Mouse (Mus musculus): ENCODE measurements at regions not wholly inside any gene's neighbourhood (a gene's known extent, or its start where the extent isn't known, plus 50 kb on each side); places are given as distances from the start of the nearest gene placed in this dataset.

GRCm38 (mm10) chr3:54103098-54103497 lies 52.7 kb upstream of the Trpc4 start:
- H3K4me2 ChIP-seq (replicated peaks) = no peak overlapping the region
- H3K36me3 ChIP-seq = no peaks in the 10 kb centered on the region
- ATAC-seq (ENCODE audit: insufficient number of reproducible peaks, low FRiP score, low TSS enrichment, low read depth) = no peak
- H3K27me3 ChIP-seq = no peaks in the 10 kb centered on the region
- H3K4me3 ChIP-seq (replicated peaks) = no peak overlapping the region
- WGBS = 89% methylated on average over 8 of the region's 16 CpGs
- no peaks in the 10 kb centered on the region for H3K9me3 ChIP-seq (replicated peaks)
- no peaks in the 10 kb centered on the region for H3K4me1 ChIP-seq
- H3K9ac ChIP-seq = no peak overlapping the region
- H3K27ac ChIP-seq (replicated peaks) = no peak overlapping the region

- Histone ChIP-seq H3K4me1 (no peaks in the 10 kb centered on the region), H3K27ac (replicated peaks) (no peak overlapping the region), H3K9ac (no peak overlapping the region), H3K36me3 (no peaks in the 10 kb centered on the region), H3K27me3 (no peaks in the 10 kb centered on the region), H3K4me3 (replicated peaks) (no peak overlapping the region), H3K4me2 (replicated peaks) (no peak overlapping the region), H3K9me3 (replicated peaks) (no peaks in the 10 kb centered on the region)
- 58% methylated on average over 6 of the region's 6 CpGs for WGBS
- ATAC-seq (ENCODE audit: insufficient number of reproducible peaks, low FRiP score, low TSS enrichment, low read depth) = no peak
Measured at GRCm38 (mm10) chr3:54083634-54084033, 72.2 kb upstream of the Trpc4 start.

- WGBS = 66% methylated on average over 5 of the region's 5 CpGs
- no peak for ATAC-seq (ENCODE audit: insufficient number of reproducible peaks, low FRiP score, low TSS enrichment, low read depth)
Measured at GRCm38 (mm10) chr3:54076461-54076860, 79.4 kb upstream of the Trpc4 start.

GRCm38 (mm10) chr3:54060653-54061052 lies 95.2 kb upstream of the Trpc4 start:
- Histone ChIP-seq H3K36me3 (no peaks in the 10 kb centered on the region), H3K27ac (replicated peaks) (no peak overlapping the region), H3K9me3 (replicated peaks) (no peaks in the 10 kb centered on the region), H3K4me1 (no peaks in the 10 kb centered on the region), H3K9ac (no peak overlapping the region), H3K4me3 (replicated peaks) (no peak overlapping the region), H3K27me3 (no peaks in the 10 kb centered on the region), H3K4me2 (replicated peaks) (no peak overlapping the region)
- ATAC-seq (ENCODE audit: insufficient number of reproducible peaks, low FRiP score, low TSS enrichment, low read depth) = no peak
- WGBS = 43% methylated on average over 1 of the region's 1 CpGs

More at GRCm38 (mm10) chr3:54076461-54076860, 79.4 kb upstream of the Trpc4 start:
- no peak overlapping the region for H3K4me3 ChIP-seq (replicated peaks)
- H3K27ac ChIP-seq (replicated peaks) = no peak overlapping the region
- no peaks in the 10 kb centered on the region for H3K36me3 ChIP-seq
- H3K4me1 ChIP-seq = no peaks in the 10 kb centered on the region
- H3K9me3 ChIP-seq (replicated peaks) = no peaks in the 10 kb centered on the region
- no peak overlapping the region for H3K9ac ChIP-seq
- no peaks in the 10 kb centered on the region for H3K27me3 ChIP-seq
- no peak overlapping the region for H3K4me2 ChIP-seq (replicated peaks)

GRCm38 (mm10) chr3:54054376-54054775 lies 101.5 kb upstream of the Trpc4 start:
- H3K9ac ChIP-seq = no peak overlapping the region

GRCm38 (mm10) chr3:54049370-54049769 lies 106.5 kb upstream of the Trpc4 start:
- Histone ChIP-seq H3K9me3 (replicated peaks) (no peaks in the 10 kb centered on the region), H3K27ac (replicated peaks) (no peak overlapping the region), H3K4me3 (replicated peaks) (no peak overlapping the region), H3K27me3 (no peaks in the 10 kb centered on the region), H3K9ac (no peak overlapping the region), H3K36me3 (no peaks in the 10 kb centered on the region), H3K4me1 (no peaks in the 10 kb centered on the region), H3K4me2 (replicated peaks) (no peak overlapping the region)
- ATAC-seq (ENCODE audit: insufficient number of reproducible peaks, low FRiP score, low TSS enrichment, low read depth) = no peak
- 45% methylated on average over 2 of the region's 2 CpGs for WGBS

More at GRCm38 (mm10) chr3:54054376-54054775, 101.5 kb upstream of the Trpc4 start:
- H3K4me2 ChIP-seq (replicated peaks) = no peak overlapping the region
- no peaks in the 10 kb centered on the region for H3K4me1 ChIP-seq
- H3K27ac ChIP-seq (replicated peaks) = no peak overlapping the region
- no peaks in the 10 kb centered on the region for H3K9me3 ChIP-seq (replicated peaks)
- no peak overlapping the region for H3K4me3 ChIP-seq (replicated peaks)
- no peak for ATAC-seq (ENCODE audit: insufficient number of reproducible peaks, low FRiP score, low TSS enrichment, low read depth)
- H3K27me3 ChIP-seq = no peaks in the 10 kb centered on the region
- H3K36me3 ChIP-seq = no peaks in the 10 kb centered on the region
- WGBS = 79% methylated on average over 7 of the region's 7 CpGs

- no peak overlapping the region for H3K4me3 ChIP-seq (replicated peaks)
- H3K9ac ChIP-seq = no peak overlapping the region
- no peak for ATAC-seq (ENCODE audit: insufficient number of reproducible peaks, low FRiP score, low TSS enrichment, low read depth)
- H3K4me2 ChIP-seq (replicated peaks) = no peak overlapping the region
- no peaks in the 10 kb centered on the region for H3K27me3 ChIP-seq
- 69% methylated on average over 3 of the region's 3 CpGs for WGBS
- no peaks in the 10 kb centered on the region for H3K4me1 ChIP-seq
- H3K9me3 ChIP-seq (replicated peaks) = no peaks in the 10 kb centered on the region
- H3K27ac ChIP-seq (replicated peaks) = no peak overlapping the region
- no peaks in the 10 kb centered on the region for H3K36me3 ChIP-seq
Measured at GRCm38 (mm10) chr3:54048091-54048670, 107.7 kb upstream of the Trpc4 start.

GRCm38 (mm10) chr3:54027365-54027764 lies 128.5 kb upstream of the Trpc4 start:
- H3K36me3 ChIP-seq = no peaks in the 10 kb centered on the region
- WGBS = 63% methylated on average over 4 of the region's 4 CpGs
- H3K4me3 ChIP-seq (replicated peaks) = no peak overlapping the region
- H3K27me3 ChIP-seq = no peaks in the 10 kb centered on the region
- H3K9me3 ChIP-seq (replicated peaks) = no peaks in the 10 kb centered on the region
- ATAC-seq (ENCODE audit: insufficient number of reproducible peaks, low FRiP score, low TSS enrichment, low read depth) = no peak
- H3K27ac ChIP-seq (replicated peaks) = no peak overlapping the region
- no peak overlapping the region for H3K9ac ChIP-seq
- H3K4me1 ChIP-seq = no peaks in the 10 kb centered on the region
- H3K4me2 ChIP-seq (replicated peaks) = no peak overlapping the region

- Histone ChIP-seq H3K27ac (replicated peaks) (no peak overlapping the region), H3K4me3 (replicated peaks) (no peak overlapping the region), H3K9me3 (replicated peaks) (no peaks in the 10 kb centered on the region), H3K4me2 (replicated peaks) (no peak overlapping the region), H3K4me1 (no peaks in the 10 kb centered on the region), H3K9ac (no peak overlapping the region), H3K27me3 (no peaks in the 10 kb centered on the region), H3K36me3 (no peaks in the 10 kb centered on the region)
- 70% methylated on average over 4 of the region's 4 CpGs for WGBS
- no peak for ATAC-seq (ENCODE audit: insufficient number of reproducible peaks, low FRiP score, low TSS enrichment, low read depth)
Measured at GRCm38 (mm10) chr3:54020196-54020595, 135.6 kb upstream of the Trpc4 start.

GRCm38 (mm10) chr3:54017943-54018649 lies 137.7 kb upstream of the Trpc4 start:
- Histone ChIP-seq H3K4me1 (no peaks in the 10 kb centered on the region), H3K4me3 (replicated peaks) (no peak overlapping the region), H3K9ac (no peak overlapping the region), H3K36me3 (no peaks in the 10 kb centered on the region), H3K4me2 (replicated peaks) (no peak overlapping the region), H3K9me3 (replicated peaks) (no peaks in the 10 kb centered on the region), H3K27me3 (no peaks in the 10 kb centered on the region), H3K27ac (replicated peaks) (no peak overlapping the region)
- 34% methylated on average over 4 of the region's 4 CpGs for WGBS
- ATAC-seq (ENCODE audit: insufficient number of reproducible peaks, low FRiP score, low TSS enrichment, low read depth) = no peak

- Histone ChIP-seq H3K27me3 (no peaks in the 10 kb centered on the region), H3K4me3 (replicated peaks) (no peak overlapping the region)
- no peak for ATAC-seq (ENCODE audit: insufficient number of reproducible peaks, low FRiP score, low TSS enrichment, low read depth)
Measured at GRCm38 (mm10) chr3:54016877-54017276, 139.0 kb upstream of the Trpc4 start.

GRCm38 (mm10) chr3:54011016-54011415 lies 144.8 kb upstream of the Trpc4 start:
- H3K27ac ChIP-seq (replicated peaks) = no peak overlapping the region
- H3K4me2 ChIP-seq (replicated peaks) = no peak overlapping the region
- H3K4me1 ChIP-seq = no peaks in the 10 kb centered on the region
- no peak for ATAC-seq (ENCODE audit: insufficient number of reproducible peaks, low FRiP score, low TSS enrichment, low read depth)
- no peaks in the 10 kb centered on the region for H3K36me3 ChIP-seq
- no peak overlapping the region for H3K4me3 ChIP-seq (replicated peaks)
- no peaks in the 10 kb centered on the region for H3K27me3 ChIP-seq
- H3K9ac ChIP-seq = no peak overlapping the region
- WGBS = 85% methylated on average over 2 of the region's 2 CpGs
- no peaks in the 10 kb centered on the region for H3K9me3 ChIP-seq (replicated peaks)

More at GRCm38 (mm10) chr3:54016877-54017276, 139.0 kb upstream of the Trpc4 start:
- Histone ChIP-seq H3K4me2 (replicated peaks) (no peak overlapping the region), H3K9ac (no peak overlapping the region), H3K36me3 (no peaks in the 10 kb centered on the region), H3K27ac (replicated peaks) (no peak overlapping the region), H3K9me3 (replicated peaks) (no peaks in the 10 kb centered on the region), H3K4me1 (no peaks in the 10 kb centered on the region)
- WGBS = 39% methylated on average over 5 of the region's 5 CpGs

Data from embryonic facial prominence, embryonic 15.5 days (tissue).